Mouse (Mus musculus) hindbrain, embryonic 14.5 days (tissue): ENCODE results near the gene Ets2. TPM values are rescaled to one million over a fixed set of nuclear protein-coding genes. Genes with fewer than 3 reads are reported as not detected.
A peak's percentile ranks its signal among the peaks of the same experiment; 100 is the strongest.

Experiments
- ATAC-seq: fragments of 200-750 bp; cut with Nextera tagmentation; 2 replicates; pipeline ENCODE4 v1.8.0; 2017; ENCODE audit warnings: moderate number of reproducible peaks, mild to moderate bottlenecking, moderate TSS enrichment, moderate library complexity; ENCODE audit not compliant: low FRiP score
- DNase-seq: peaks from one replicate; pipeline ENCODE4 v3.0.0-alpha.2; 2015; ENCODE audit warnings: low spot score
- H3K27ac ChIP-seq: fragments of 300-500 bp; sonication (generic); 2 replicates; pipeline ENCODE4 v1.5.1; 2014; ENCODE audit warnings: mild to moderate bottlenecking, moderate library complexity
- H3K27me3 ChIP-seq: fragments of 300-500 bp; sonication (generic); 2 replicates; pipeline ENCODE4 v1.6.1; 2014; ENCODE audit warnings: mild to moderate bottlenecking, low read length, mixed read lengths; ENCODE audit not compliant: control insufficient read depth, insufficient read depth
- H3K36me3 ChIP-seq: fragments of 300-500 bp; sonication (generic); replicated peaks from 2 replicates; pipeline ENCODE4 v1.6.1; 2014; ENCODE audit not compliant: control insufficient read depth, insufficient read depth
- H3K4me1 ChIP-seq: fragments of 300-500 bp; sonication (generic); replicated peaks from 2 replicates; pipeline ENCODE4 v1.6.1; 2014; ENCODE audit warnings: antibody characterized with exemption, low read length, mixed read lengths; ENCODE audit not compliant: control insufficient read depth, insufficient read depth
- H3K4me2 ChIP-seq: fragments of 300-500 bp; sonication (generic); replicated peaks from 2 replicates; pipeline ENCODE4 v1.6.1; 2014; ENCODE audit warnings: mild to moderate bottlenecking, moderate library complexity
- H3K4me3 ChIP-seq: fragments of 300-500 bp; sonication (generic); replicated peaks from 2 replicates; pipeline ENCODE4 v1.5.1; 2014; ENCODE audit warnings: mild to moderate bottlenecking, low read length
- H3K9ac ChIP-seq: fragments of 300-500 bp; sonication (generic); 2 replicates; pipeline ENCODE4 v1.6.1; 2014
- H3K9me3 ChIP-seq: fragments of 300-500 bp; sonication (generic); 2 replicates; pipeline ENCODE4 v1.6.1; 2016; ENCODE audit warnings: low read length; ENCODE audit not compliant: control insufficient read depth
- WGBS: fragments of 180-500 bp; shearing (Covaris S2); extraction: QIAGEN DNeasy Blood & Tissue Kit; methylation state at CpG from one replicate; pipeline ENCODE4 v1.1.7; 2014; 5-methylcytosine and 5-hydroxymethylcytosine counted together
- polyA plus RNA-seq: library from polyadenylated mRNA; unstranded; fragments of >200 nt; fragmentation: Nextera tagmentation; extraction: Ambion mirVana; gene quantifications from 2 replicates; pipeline ENCODE4 v1.2.1, GENCODE M21; 2014

Ets2 gene
- polyA plus RNA-seq, result 20.6 and 23.7 TPM in 2 replicates

DNA sequence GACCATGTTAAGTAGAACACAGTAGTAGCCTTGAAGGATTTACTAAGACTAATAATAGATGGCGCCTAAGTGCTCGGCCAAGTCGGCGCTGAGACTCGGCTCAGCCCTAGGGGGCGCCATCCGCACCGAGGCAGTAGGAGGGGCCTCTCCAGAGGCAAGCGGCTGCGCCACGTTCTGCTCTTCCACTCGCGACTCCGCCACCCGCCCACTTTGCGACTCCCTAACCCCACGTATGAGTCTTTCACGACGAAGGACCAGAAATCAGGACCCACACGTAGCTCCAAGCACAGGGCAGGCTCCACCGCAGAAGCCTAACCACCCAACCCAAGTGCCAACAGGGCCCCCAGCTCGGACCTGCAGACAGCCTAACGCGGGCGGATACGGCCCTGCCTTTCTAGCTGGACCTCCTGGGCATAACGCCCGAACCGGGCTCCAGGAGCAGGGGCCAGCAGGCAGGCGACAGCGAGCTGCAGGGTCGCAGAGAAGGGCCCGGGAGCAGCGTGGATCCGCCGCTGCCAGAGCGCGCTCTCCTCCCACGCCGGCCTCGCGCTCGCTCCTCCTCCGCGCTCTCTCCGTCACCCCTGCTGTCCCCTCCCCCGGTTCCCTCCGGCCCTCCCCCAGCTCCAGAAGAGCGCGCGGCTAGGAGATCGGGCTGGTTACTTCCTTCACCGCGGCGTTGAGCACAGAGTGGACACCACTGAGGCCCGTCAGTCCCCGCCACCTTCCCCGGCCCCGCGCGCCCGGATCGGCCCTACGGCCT lies at the start of gene Ets2:
Ets2 (plus strand) TSS at position 274 of the 760 bp plus-strand sequence.
- under 1% methylated on average over 56 of the region's 64 CpGs for WGBS
- peak within 1 kb of the TSS; percentile 97 for H3K9ac ChIP-seq
- H3K9me3 ChIP-seq, result no peaks in the 10 kb centered on the region
- peak within 1 kb of the TSS; percentile 87 for H3K27ac ChIP-seq
- H3K36me3 ChIP-seq, result no peaks in the 10 kb centered on the region; the same call in 1 of the 2 replicates
- ATAC-seq (peak; percentile 93), DNase-seq (peak; percentile 87)
- H3K27me3 ChIP-seq, result no peaks in the 10 kb centered on the region
- peak within 1 kb of the TSS; percentile 94 for H3K4me2 ChIP-seq
- peak within 1 kb of the TSS; percentile 77 for H3K4me3 ChIP-seq
- H3K4me1 ChIP-seq, result peaks cover 16% of the 10 kb centered on the region

DNA sequence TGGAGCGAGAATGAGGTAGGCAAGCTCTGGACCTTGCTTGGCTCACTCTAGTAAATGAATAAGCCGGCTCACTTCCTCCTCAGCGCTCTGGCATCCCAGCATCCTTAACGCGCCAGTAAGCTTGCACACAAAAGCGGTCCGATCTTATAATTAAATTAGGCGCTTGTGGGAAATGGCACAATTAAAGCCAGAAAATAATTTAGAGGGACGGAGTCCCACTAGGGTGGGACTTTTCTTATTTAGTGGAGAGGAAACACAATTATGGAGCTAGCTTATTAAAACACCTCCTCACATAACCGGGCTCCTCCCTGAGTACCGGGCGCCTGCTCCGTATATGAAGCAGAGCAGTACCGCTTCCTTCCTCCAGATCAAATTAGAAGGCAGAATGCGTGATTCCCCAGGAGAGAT lies 47.7 kb upstream of the Ets2 start:
- DNase-seq (peak; percentile 68), ATAC-seq (peak; percentile 82)
- Histone ChIP-seq H3K9ac (0 out of 2 replicates have a peak overlapping the region, but pooled peaks have one; percentile 30), H3K4me2 (peak overlapping the region; percentile 29), H3K4me3 (no peak overlapping the region), H3K27me3 (no peaks in the 10 kb centered on the region), H3K36me3 (no peaks in the 10 kb centered on the region), H3K9me3 (0 out of 2 replicates have a peak, but pooled peaks cover 8% of the 10 kb centered on the region), H3K27ac (peak overlapping the region; percentile 73), H3K4me1 (no peaks in the 10 kb centered on the region)
- 62% methylated on average over 15 of the region's 15 CpGs for WGBS

DNA sequence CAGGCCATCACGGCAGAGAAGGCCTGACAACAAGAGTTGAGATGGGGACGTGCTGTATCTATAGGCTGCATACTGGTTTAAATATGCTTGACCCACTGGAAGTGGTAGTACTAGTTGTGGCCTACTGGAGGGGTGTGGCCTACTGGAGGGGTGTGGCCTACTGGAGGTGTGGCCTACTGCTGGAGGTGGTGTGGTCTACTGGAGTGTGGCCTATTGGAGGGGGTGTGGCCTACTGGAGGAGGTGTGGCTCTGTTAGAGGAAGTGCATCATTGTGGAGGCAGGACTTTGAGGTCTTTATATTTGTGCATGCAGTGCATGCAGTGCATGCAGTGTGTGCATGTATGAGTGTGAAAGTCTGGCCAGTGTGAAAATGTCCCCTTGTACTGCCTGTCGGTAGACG lies 45.3 kb upstream of the Ets2 start:
- Histone ChIP-seq H3K36me3 (no peaks in the 10 kb centered on the region), H3K27me3 (no peaks in the 10 kb centered on the region), H3K9me3 (0 out of 2 replicates have a peak, but pooled peaks cover 8% of the 10 kb centered on the region), H3K4me1 (no peaks in the 10 kb centered on the region), H3K4me2 (no peak overlapping the region), H3K9ac (no peak overlapping the region), H3K27ac (no peak overlapping the region), H3K4me3 (no peak overlapping the region)
- ATAC-seq (no peak), DNase-seq (no peak)
- 98% methylated on average over 4 of the region's 4 CpGs for WGBS

GRCm38 (mm10) chr16:95657187-95657586 lies 44.7 kb upstream of the Ets2 start:
- WGBS, result 96% methylated on average over 5 of the region's 5 CpGs
- ATAC-seq (no peak), DNase-seq (no peak)
- Histone ChIP-seq H3K4me2 (no peak overlapping the region), H3K4me3 (no peak overlapping the region), H3K9me3 (0 out of 2 replicates have a peak, but pooled peaks cover 8% of the 10 kb centered on the region), H3K27ac (no peak overlapping the region), H3K9ac (no peak overlapping the region), H3K27me3 (no peaks in the 10 kb centered on the region), H3K4me1 (no peaks in the 10 kb centered on the region), H3K36me3 (no peaks in the 10 kb centered on the region)

DNA sequence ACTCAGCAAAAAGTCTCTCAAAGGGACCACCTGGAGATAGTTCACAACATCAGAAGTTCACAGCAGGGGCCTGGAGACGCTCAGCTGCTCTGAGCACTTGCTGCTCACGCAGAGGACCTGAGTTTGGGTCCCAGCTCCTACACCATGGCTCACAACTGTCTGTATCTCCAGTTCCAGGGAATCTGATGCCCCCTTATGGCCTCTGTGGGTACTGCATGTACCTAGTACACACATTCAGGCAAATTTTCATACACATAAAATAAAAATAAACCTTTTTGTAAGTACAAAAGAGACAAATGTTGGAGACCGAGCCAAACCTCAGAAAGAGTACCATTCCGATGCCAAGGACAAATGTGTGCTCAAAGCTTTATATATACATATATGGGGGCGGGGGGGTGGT lies 44.1 kb upstream of the Ets2 start:
- Histone ChIP-seq H3K36me3 (no peaks in the 10 kb centered on the region), H3K27ac (no peak overlapping the region), H3K4me1 (no peaks in the 10 kb centered on the region), H3K4me3 (no peak overlapping the region), H3K4me2 (no peak overlapping the region), H3K27me3 (no peaks in the 10 kb centered on the region), H3K9ac (no peak overlapping the region), H3K9me3 (0 out of 2 replicates have a peak, but pooled peaks cover 8% of the 10 kb centered on the region)
- ATAC-seq, result no peak
- WGBS, result 92% methylated on average over 5 of the region's 5 CpGs
- DNase-seq, result no peak

DNA sequence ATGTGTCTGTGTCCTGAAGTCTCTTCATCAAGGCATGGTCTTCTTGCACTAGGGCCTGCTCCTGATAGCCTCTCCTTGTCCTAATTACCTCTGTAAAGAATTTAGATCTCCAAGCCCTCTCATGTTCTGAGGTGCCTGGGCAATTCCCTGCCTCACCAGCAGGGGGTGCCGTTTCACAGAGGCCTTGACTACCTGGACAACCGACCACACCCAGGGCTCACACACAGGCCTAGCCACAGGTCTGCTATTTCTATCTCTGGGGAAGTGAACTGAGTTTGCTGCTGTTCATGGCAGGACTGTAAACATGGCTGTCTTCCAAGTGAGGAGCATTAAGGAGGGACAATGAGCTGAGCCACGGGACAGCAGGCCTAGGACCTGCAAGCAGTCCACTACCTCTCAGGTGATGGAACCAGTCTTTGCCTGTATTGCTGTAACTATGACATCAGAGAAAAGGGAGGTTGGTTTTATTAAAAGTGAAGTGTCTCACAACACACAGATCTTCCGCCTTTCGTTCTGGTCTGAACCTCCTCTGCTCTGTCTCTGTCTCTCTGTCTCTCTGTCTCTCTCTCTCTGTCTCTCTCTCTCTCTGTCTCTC lies 42.9 kb upstream of the Ets2 start:
- Histone ChIP-seq H3K27me3 (no peaks in the 10 kb centered on the region), H3K4me3 (no peak overlapping the region), H3K27ac (no peak overlapping the region), H3K4me1 (no peaks in the 10 kb centered on the region), H3K9ac (no peak overlapping the region), H3K4me2 (no peak overlapping the region), H3K36me3 (no peaks in the 10 kb centered on the region), H3K9me3 (0 out of 2 replicates have a peak, but pooled peaks cover 8% of the 10 kb centered on the region)
- ATAC-seq (no peak), DNase-seq (no peak)
- 58% methylated on average over 5 of the region's 5 CpGs for WGBS

- no peak overlapping the region for H3K27ac ChIP-seq
- H3K4me3 ChIP-seq, result no peak overlapping the region
- no peak for DNase-seq
- H3K27me3 ChIP-seq, result no peaks in the 10 kb centered on the region
- no peak overlapping the region for H3K4me2 ChIP-seq
- no peaks in the 10 kb centered on the region for H3K36me3 ChIP-seq
- H3K4me1 ChIP-seq, result no peaks in the 10 kb centered on the region
- WGBS, result 86% methylated on average over 19 of the region's 19 CpGs
- no peak overlapping the region for H3K9ac ChIP-seq
- 0 out of 2 replicates have a peak, but pooled peaks cover 8% of the 10 kb centered on the region for H3K9me3 ChIP-seq
- ATAC-seq, result no peak
Measured at GRCm38 (mm10) chr16:95659461-95659860, 42.4 kb upstream of the Ets2 start.

- Histone ChIP-seq H3K4me2 (no peak overlapping the region), H3K27ac (no peak overlapping the region), H3K27me3 (no peaks in the 10 kb centered on the region), H3K4me3 (no peak overlapping the region), H3K9ac (no peak overlapping the region), H3K9me3 (0 out of 2 replicates have a peak, but pooled peaks cover 8% of the 10 kb centered on the region), H3K4me1 (no peaks in the 10 kb centered on the region), H3K36me3 (no peaks in the 10 kb centered on the region)
- WGBS, result 67% methylated on average over 5 of the region's 5 CpGs
- 0 out of 2 replicates have a peak, but pooled peaks have one; percentile 37 for ATAC-seq
- DNase-seq, result no peak
Measured at GRCm38 (mm10) chr16:95660909-95661308, 41.0 kb upstream of the Ets2 start.

DNA sequence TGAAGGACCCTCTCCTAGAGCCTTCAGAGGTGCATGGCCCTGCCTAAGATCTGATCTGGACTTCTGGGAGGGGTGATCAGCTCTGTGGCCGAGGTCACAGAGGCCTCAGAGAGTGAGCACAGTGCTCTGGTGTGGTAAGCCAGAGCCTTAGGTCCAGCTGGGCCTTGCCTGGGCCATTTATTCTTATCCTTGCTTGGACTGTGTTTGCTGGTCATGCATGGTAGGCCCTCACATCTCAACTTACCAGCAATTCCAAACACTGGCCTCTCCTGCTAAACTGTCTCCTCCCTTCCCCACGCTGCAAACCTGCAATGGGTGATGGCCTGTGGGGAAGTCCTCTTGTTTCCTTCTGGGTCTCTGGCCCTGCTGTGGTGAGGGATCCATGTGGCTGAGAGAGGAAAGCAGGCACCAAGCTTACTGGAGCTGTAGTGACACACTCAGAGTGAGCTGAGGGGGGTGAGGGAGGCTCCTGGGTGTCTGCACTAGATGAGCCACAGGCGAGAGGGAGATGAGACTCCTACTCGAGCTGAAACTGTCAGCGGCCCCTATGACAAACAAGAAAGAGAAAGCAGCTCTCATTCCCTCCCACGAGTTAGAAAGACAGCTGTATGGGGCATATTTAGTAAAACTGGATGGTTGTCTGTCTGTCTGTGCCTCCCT lies 36.3 kb upstream of the Ets2 start:
- 81% methylated on average over 6 of the region's 6 CpGs for WGBS
- Histone ChIP-seq H3K27ac (no peak overlapping the region), H3K9ac (no peak overlapping the region), H3K36me3 (no peaks in the 10 kb centered on the region), H3K4me1 (no peaks in the 10 kb centered on the region), H3K9me3 (no peaks in the 10 kb centered on the region), H3K27me3 (no peaks in the 10 kb centered on the region), H3K4me3 (no peak overlapping the region), H3K4me2 (no peak overlapping the region)
- DNase-seq, result no peak
- no peak for ATAC-seq
